Mouse (Mus musculus) inflammation-experienced regulatory T-cells (primary cell): ENCODE measurements around the gene Gm1043. TPM values are rescaled to one million over a fixed set of nuclear protein-coding genes. Genes with fewer than 3 reads are reported as not detected.

Experiments used
- polyA plus RNA-seq, 2 experiments: library from polyadenylated mRNA; unstranded; fragments of 100-300 nt; shearing (Covaris generic); gene quantifications; one replicate each; pipeline ENCODE4 v1.2.1; 2017

Gene Gm1043
- polyA plus RNA-seq: 1 to 10 TPM; 1.9 to 2.2 TPM

GRCm38 (mm10) chr5:37085241-37085640 lies at the start of gene Gm1043:
TSS of gene Gm1043 (plus strand) at chr5:37085370.

DNA sequence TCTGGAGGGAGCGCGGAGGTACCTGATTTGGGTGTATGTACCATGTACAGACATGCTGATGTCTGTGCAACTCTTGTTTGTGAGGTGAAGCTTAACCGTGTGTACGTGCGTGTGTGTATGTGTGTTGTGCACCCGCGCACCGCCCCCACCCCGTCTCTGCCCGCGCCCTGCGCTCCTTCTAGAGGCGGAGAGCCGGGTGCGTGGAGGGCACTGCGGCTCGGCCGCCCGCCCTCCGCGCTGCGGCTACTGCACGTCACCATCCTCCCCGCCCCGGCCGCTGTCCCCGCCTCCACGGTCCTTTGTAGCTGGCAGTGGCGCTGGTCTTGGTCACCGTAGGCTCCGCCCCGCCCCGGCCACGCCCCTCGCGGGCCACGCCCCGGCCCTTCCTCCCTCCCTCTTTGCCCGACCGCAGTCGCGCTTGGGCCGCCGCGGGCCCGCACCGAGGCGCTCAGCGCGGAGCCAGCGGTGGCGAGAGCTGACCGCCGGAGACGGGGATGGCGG lies 156.5 kb downstream of the Gm1043 start, which contains the start of gene Crmp1:
Crmp1 (plus strand) TSS at position 290 of the 501 bp plus-strand sequence.

Other genes with a start within 250 kb of the Gm1043 start
- gene Ppp2r2c, start 216.9 kb upstream of the Gm1043 start, polyA plus RNA-seq: 1 to 10 TPM in 1 of 2 experiments, not detected in 1; 1.1 TPM
- 1 to 10 TPM; 3.2 to 6.8 TPM for gene Wfs1, start 96.2 kb upstream of the Gm1043 start, polyA plus RNA-seq
- 10 to 100 TPM; 33.1 to 37.3 TPM for gene Crmp1, start 156.6 kb downstream of the Gm1043 start, polyA plus RNA-seq